Mouse (Mus musculus) cerebellum, adult 9-10 months (tissue): ENCODE results near the gene Hs3st4.
A peak's percentile ranks its signal among the peaks of the same experiment; 100 is the strongest.

ENCODE experiments used
- DNase-seq: peaks from one replicate; pipeline ENCODE4 v3.0.0; 2022

Gene Hs3st4

GRCm38 (mm10) chr7:124354035-124354434 lies 371.4 kb downstream of the Hs3st4 start:
- DNase-seq, result no peak

GRCm38 (mm10) chr7:124358068-124358467 lies 375.4 kb downstream of the Hs3st4 start:
- DNase-seq, result no peak

GRCm38 (mm10) chr7:124359836-124360235 lies 377.2 kb downstream of the Hs3st4 start:
- DNase-seq, result no peak

- DNase-seq, result no peak
Observed at GRCm38 (mm10) chr7:124372297-124372696, 389.6 kb downstream of the Hs3st4 start.

- DNase-seq, result no peak
Observed at GRCm38 (mm10) chr7:124372697-124373096, 390.0 kb downstream of the Hs3st4 start.

GRCm38 (mm10) chr7:124383489-124383888 lies 400.8 kb downstream of the Hs3st4 start:
- peak; percentile 22 for DNase-seq

- no peak for DNase-seq
Observed at GRCm38 (mm10) chr7:124399184-124399583, 416.5 kb downstream of the Hs3st4 start.

GRCm38 (mm10) chr7:124426951-124427350 lies 444.3 kb downstream of the Hs3st4 start:
- peak; percentile 7 for DNase-seq
